Mouse (Mus musculus) cerebellum, adult 2 months (tissue): ENCODE data around the gene Ifrd2.

Experiments
- CTCF ChIP-seq: fragments of 200-500 bp; IDR thresholded peaks from 2 replicates; pipeline ENCODE4 v1.5.1; 2011; ENCODE audit warnings: low read depth, mild to moderate bottlenecking, control low read depth, low read length, moderate library complexity, borderline replicate concordance; ENCODE audit not compliant: insufficient read depth
- POLR2A ChIP-seq: fragments of 200-500 bp; IDR thresholded peaks from 2 replicates; pipeline ENCODE4 v1.6.1; 2011; ENCODE audit warnings: low read length, control low read depth, borderline replicate concordance; ENCODE audit not compliant: insufficient read depth

DNA sequence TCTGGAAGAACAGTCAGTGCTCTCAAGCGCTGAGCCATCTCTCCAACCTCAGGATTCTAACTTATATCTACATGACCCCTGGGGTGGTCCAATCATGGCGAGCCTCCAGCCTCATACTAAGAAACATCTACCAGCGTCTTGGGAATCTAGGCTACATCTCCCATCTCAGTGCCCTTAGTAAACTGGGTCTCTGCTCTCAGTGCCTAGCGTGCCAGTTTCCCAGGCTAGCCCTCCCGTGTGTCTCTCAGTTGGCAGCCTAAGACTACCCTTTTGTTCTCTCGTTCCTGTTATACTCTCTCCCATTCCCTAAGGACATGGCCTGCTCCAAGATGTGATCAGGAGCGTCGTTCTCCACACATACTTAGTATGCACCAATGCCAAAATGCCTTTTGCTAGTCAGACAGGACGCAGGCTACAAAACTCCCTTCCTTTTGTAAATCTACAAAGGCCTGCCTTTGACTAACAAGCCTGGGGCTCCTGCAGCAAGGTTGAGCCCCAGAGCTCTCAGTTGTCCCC is 43.9 kb downstream of the Ifrd2 start:
- TF ChIP-seq CTCF (no peak), POLR2A (no peak)
